Mouse (Mus musculus): ENCODE data around the gene Msi2. TPM values are rescaled to one million over a fixed set of nuclear protein-coding genes. Genes with fewer than 3 reads are reported as not detected.

The Msi2 gene
- polyA plus RNA-seq, 1 experiment from 2014 or later: 29.1 TPM

DNA sequence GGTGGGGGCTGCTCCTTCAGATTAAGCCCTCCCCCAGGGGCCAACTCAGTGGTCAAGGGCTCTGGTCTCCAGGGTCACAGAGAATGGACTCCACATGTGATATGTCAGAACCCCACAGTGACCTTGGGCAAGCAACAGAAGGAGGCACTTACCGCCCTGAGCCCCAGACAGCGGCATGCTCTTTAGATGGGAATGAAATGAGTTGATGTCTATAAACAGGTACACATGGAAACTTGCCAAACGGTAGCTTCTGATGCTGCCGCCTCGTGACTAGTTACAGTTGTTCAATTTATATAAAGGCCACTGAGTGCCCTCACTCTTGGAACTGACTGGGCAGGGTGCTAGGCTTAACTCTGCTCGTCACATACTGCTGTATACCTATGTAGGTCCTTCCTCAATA, 215.7 kb downstream of the Msi2 start:
- H3K9me3 ChIP-seq (replicated peaks): no peaks in the 10 kb centered on the region
- H3K9ac ChIP-seq: no peak overlapping the region
- H3K36me3 ChIP-seq: 0 out of 2 replicates have a peak, but pooled peaks cover under 1% of the 10 kb centered on the region
- ATAC-seq (replicated peaks; ENCODE audit: low FRiP score): no peak
- no peak overlapping the region for H3K4me3 ChIP-seq (replicated peaks)
- peaks cover 35% of the 10 kb centered on the region for H3K4me1 ChIP-seq
- H3K4me2 ChIP-seq: no peak overlapping the region
- H3K27ac ChIP-seq: no peak overlapping the region; the same call in 1 of the 2 replicates
- 84% methylated on average over 6 of the region's 6 CpGs for WGBS
- no peaks in the 10 kb centered on the region for H3K27me3 ChIP-seq

DNA sequence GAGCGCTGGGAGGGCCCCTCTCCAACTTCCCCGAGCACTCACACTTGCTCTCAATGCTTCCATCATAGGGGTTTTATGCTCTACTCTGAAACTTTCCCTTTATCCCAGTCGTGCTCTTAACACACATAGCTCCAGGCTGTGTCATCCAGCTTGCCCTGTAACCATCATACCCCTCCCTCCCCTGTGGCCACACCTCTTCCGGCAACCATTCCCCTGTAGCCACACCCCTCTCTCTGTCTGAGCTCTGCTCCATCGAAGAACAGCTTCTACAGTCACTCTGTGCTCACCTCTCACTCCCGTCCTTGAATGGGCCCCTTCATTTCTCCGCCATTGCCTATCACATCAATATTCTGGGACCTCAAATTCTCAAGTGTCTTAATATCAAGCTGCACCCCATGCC, 219.8 kb downstream of the Msi2 start:
- H3K27ac ChIP-seq: peak overlapping the region; percentile 45
- H3K27me3 ChIP-seq: no peaks in the 10 kb centered on the region
- H3K9me3 ChIP-seq (replicated peaks): no peaks in the 10 kb centered on the region
- peaks cover 39% of the 10 kb centered on the region for H3K4me1 ChIP-seq
- H3K4me2 ChIP-seq: no peak overlapping the region
- 48% methylated on average over 7 of the region's 7 CpGs for WGBS
- no peak overlapping the region for H3K4me3 ChIP-seq (replicated peaks)
- peaks cover 6% of the 10 kb centered on the region; the same call in 1 of the 2 replicates for H3K36me3 ChIP-seq
- no peak overlapping the region for H3K9ac ChIP-seq
- peak; percentile 79 for ATAC-seq (replicated peaks; ENCODE audit: low FRiP score)

DNA sequence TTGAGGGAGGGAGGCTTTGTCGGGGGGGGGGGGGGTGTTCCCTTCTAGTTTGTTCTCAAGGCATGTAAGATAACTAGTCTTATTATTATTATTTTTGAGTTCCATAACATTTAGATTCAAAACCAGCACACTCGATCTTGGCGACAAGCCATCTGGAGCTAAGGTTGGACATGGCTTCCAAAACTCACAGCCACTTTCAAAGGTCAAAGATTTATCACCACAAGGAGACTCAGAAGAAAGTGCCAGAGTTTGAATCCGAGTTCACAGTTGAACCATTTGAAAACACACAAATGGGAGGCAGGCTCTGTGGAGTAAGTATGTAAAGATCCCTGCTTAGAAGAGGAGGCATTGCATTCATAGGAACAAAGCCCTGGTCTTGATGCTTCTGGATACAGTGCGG, 221.9 kb downstream of the Msi2 start:
- peaks cover 36% of the 10 kb centered on the region for H3K4me1 ChIP-seq
- no peak overlapping the region for H3K9ac ChIP-seq
- H3K27me3 ChIP-seq: no peaks in the 10 kb centered on the region
- H3K4me2 ChIP-seq: no peak overlapping the region
- H3K4me3 ChIP-seq (replicated peaks): no peak overlapping the region
- WGBS: 74% methylated on average over 5 of the region's 5 CpGs
- peaks cover 6% of the 10 kb centered on the region; the same call in 1 of the 2 replicates for H3K36me3 ChIP-seq
- ATAC-seq (replicated peaks; ENCODE audit: low FRiP score): no peak
- H3K27ac ChIP-seq: no peak overlapping the region
- H3K9me3 ChIP-seq (replicated peaks): no peaks in the 10 kb centered on the region

DNA sequence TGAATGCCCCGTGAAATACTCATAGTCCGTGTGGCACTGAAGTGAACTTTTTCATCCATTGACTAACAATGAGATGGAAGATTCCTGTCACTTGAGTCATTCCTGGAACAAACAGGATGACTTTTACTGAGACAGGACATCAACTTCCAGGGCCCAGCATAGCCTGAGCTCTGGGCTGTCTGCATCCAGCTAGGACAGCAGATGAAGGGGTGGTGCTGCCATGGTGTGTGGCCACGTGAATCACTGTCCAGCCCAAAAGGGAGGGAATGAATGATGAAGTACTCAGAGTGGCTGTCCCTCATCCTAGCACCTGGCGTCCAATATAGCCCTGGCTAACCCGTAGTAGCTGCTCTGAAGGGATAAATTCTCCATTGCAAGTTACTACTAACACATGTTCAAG, 222.6 kb downstream of the Msi2 start:
- Histone ChIP-seq H3K36me3 (peaks cover 6% of the 10 kb centered on the region; the same call in 1 of the 2 replicates), H3K4me3 (replicated peaks) (no peak overlapping the region), H3K4me1 (peaks cover 36% of the 10 kb centered on the region), H3K27ac (no peak overlapping the region), H3K9ac (no peak overlapping the region), H3K4me2 (no peak overlapping the region), H3K27me3 (no peaks in the 10 kb centered on the region), H3K9me3 (replicated peaks) (no peaks in the 10 kb centered on the region)
- WGBS: 80% methylated on average over 5 of the region's 5 CpGs
- no peak for ATAC-seq (replicated peaks; ENCODE audit: low FRiP score)

DNA sequence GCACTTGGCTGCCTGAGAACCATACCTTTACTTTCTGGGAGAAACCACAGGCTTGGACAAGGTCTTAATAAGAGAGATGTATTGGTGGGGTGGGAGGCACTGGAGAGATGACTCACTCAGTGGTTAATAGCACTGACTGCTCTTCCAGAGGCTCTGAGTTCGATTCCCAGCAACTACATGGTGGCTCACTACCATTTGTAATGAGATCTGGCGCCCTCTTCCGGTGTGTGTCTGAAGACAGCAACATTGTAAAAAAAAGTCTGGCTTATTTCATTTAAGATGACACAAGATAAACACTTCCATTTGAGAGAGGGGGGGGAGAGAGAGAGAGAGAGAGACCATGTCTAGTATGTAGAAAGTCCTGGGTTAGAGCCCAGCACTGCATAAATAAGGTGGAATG, 223.3 kb downstream of the Msi2 start:
- Histone ChIP-seq H3K4me1 (peaks cover 39% of the 10 kb centered on the region), H3K4me3 (replicated peaks) (no peak overlapping the region), H3K9me3 (replicated peaks) (no peaks in the 10 kb centered on the region), H3K36me3 (peaks cover 6% of the 10 kb centered on the region; the same call in 1 of the 2 replicates), H3K27ac (no peak overlapping the region), H3K9ac (no peak overlapping the region), H3K27me3 (no peaks in the 10 kb centered on the region), H3K4me2 (no peak overlapping the region)
- 86% methylated on average over 3 of the region's 3 CpGs for WGBS
- no peak for ATAC-seq (replicated peaks; ENCODE audit: low FRiP score)

DNA sequence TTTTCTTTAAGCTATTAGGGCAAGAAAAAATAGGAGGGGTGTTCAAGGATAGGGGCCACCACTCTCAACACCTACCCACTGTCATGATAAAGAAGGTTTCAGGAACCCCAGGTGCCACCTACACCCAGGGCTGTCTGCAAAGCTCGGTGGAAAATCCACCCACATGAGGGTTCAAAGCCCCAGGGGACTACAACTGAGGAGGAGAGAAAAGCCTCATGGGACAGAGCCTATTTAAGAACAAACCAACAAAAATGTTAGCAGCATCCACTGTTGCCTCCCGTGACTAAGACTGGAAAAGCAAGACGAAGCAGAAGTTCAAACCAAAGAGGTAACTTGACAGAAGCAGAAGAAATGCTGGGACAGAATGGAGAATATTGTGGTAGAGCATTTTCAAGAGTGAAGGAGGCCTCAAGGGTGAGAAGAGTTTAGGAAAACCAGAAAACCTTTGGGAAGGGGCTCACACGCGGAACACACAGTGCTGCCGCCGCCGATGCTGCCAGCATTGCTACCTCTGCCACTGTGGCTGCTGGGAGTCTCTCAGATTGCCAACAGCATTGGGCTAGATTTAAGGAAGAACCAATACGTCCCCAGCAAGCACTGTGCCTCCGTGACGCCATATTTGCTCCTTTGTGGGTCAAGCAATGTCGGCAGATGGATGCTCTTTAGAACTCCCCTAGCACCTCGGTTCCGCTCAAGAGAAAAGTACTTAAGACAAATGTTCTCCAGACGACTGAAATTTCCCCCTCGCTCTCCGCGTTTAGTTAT, 224.3 kb downstream of the Msi2 start:
- ATAC-seq (replicated peaks; ENCODE audit: low FRiP score): no peak
- Histone ChIP-seq H3K4me1 (peaks cover 48% of the 10 kb centered on the region), H3K27ac (no peak overlapping the region), H3K27me3 (no peaks in the 10 kb centered on the region), H3K4me3 (replicated peaks) (no peak overlapping the region), H3K4me2 (no peak overlapping the region), H3K36me3 (peaks cover 6% of the 10 kb centered on the region; the same call in 1 of the 2 replicates), H3K9me3 (replicated peaks) (no peaks in the 10 kb centered on the region), H3K9ac (no peak overlapping the region)
- 85% methylated on average over 18 of the region's 18 CpGs for WGBS

DNA sequence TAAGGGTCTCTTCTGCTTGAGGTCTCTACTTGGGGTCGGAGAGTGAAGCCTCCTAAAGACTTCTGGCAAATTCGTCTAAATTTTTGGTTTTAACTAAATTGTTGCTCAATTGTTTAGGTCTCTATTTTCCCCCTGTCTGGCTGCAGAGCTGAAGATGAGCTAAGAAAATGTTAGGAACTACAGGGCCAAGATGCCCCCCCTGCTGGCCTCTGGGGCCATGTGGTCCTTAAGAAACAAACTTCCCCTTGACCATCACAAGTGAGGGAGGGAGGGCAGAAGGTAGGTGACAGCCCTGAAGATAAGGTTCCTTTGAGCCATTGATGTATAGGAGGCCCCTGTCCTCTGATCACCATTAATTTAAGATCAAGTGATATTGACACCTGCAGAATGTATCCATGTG, 225.7 kb downstream of the Msi2 start:
- no peak for ATAC-seq (replicated peaks; ENCODE audit: low FRiP score)
- Histone ChIP-seq H3K27me3 (no peaks in the 10 kb centered on the region), H3K9me3 (replicated peaks) (no peaks in the 10 kb centered on the region), H3K9ac (no peak overlapping the region), H3K36me3 (peaks cover 11% of the 10 kb centered on the region; the same call in 1 of the 2 replicates), H3K27ac (no peak overlapping the region), H3K4me3 (replicated peaks) (no peak overlapping the region), H3K4me2 (no peak overlapping the region), H3K4me1 (peaks cover 40% of the 10 kb centered on the region)
- 84% methylated on average over 2 of the region's 2 CpGs for WGBS

DNA sequence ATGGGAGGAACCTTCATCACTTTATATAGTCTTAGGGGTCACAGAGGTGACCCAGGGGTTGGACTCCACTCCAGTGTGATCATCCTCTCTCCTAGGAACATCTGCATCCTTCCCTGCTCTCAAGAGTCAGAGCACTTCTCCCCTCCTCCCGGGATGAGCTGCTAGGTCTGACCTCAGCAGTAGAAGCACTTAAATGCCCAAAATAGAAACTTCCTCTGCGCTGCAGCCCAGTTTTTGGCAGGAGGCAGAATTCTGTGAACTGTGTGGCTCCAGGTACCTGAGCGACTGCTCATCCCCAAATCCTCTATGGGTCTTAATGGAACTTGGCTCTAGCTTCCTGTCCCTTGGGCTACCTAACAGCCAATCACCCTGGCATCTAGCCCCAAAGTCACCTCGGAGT, 228.3 kb downstream of the Msi2 start:
- no peaks in the 10 kb centered on the region for H3K27me3 ChIP-seq
- no peak overlapping the region for H3K9ac ChIP-seq
- H3K4me1 ChIP-seq: peaks cover 40% of the 10 kb centered on the region
- ATAC-seq (replicated peaks; ENCODE audit: low FRiP score): no peak
- peaks cover 11% of the 10 kb centered on the region; the same call in 1 of the 2 replicates for H3K36me3 ChIP-seq
- H3K9me3 ChIP-seq (replicated peaks): no peaks in the 10 kb centered on the region
- WGBS: 68% methylated on average over 4 of the region's 4 CpGs
- H3K4me3 ChIP-seq (replicated peaks): no peak overlapping the region
- peak overlapping the region; percentile 52 for H3K27ac ChIP-seq
- no peak overlapping the region for H3K4me2 ChIP-seq

DNA sequence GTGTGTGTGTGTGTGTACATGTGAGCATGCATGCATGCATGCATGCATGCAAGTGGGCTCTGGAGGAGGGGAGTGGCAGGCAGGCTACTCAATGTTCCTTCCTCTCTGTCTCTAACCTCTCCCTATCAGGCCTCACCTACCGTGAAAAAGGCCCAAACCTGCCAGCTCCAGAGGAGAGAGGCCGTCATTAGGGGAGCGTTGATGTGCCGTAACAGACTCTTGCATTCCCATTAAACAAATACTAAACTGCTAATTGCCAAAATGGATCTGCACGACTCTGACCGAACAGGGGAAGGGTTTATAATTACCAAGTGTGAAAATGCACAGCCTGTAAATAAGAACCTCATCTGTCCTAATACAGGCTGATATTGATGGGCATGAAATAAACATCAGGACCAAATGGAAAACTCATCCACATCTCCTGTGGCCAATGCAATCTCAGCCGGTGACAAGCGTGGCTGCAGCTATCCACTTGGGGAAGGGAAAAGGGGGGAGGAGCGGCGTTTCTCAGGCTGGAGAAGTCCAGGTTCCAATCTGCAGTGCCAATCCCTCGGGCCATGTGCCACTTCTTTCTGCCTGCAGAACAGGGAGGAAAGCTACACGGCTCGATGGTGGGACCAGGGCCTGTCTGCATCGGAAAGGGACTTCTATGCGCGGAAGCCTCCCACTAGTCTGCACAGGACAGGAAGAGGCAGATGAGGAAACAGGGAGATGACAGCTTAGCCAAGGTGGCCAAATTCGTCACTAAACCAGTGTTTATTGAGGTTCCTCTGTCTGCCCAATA, 229.2 kb downstream of the Msi2 start:
- peaks cover 7% of the 10 kb centered on the region; the same call in 1 of the 2 replicates for H3K36me3 ChIP-seq
- H3K27ac ChIP-seq: peak overlapping the region; percentile 52
- no peak for ATAC-seq (replicated peaks; ENCODE audit: low FRiP score)
- H3K4me3 ChIP-seq (replicated peaks): no peak overlapping the region
- H3K4me1 ChIP-seq: peaks cover 39% of the 10 kb centered on the region
- H3K9ac ChIP-seq: no peak overlapping the region
- WGBS: 71% methylated on average over 17 of the region's 17 CpGs
- no peaks in the 10 kb centered on the region for H3K9me3 ChIP-seq (replicated peaks)
- no peaks in the 10 kb centered on the region for H3K27me3 ChIP-seq
- H3K4me2 ChIP-seq: no peak overlapping the region

DNA sequence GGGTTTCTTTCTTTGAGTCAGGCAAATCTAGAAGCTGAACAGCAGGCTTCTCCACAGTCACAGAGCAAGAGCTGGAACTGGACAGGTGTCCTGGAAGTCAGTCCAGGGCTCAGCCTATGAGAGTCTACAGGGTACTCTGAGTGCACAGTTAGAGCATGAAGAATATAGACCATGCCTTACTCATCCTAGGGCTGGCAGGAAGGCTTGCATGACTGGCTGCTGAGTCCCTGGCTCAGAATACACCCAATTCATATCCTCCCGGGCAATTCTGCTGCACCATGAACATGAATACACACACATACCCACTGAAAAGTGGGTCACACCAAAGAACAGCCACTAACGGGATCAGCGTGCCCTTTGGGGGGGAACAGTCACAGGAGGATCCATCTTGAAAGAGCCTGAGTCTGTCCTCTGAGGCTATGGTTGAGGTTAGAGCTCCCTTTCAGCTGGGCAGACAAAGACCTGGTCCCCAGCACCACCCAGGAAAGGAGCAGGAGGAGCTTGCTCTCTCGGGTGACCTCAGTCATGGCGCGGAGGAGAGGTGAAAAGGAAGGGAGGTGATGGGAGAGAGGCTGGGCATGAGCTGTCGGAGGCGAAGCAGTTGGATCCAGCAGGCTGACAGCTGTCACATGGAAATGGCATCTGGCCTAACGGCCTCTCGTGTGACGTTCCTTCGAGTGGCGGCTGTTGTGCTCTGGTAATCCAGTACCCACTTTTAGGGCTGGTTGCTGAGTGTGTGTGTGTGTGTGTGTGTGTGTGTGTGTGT, 230.0 kb downstream of the Msi2 start:
- Histone ChIP-seq H3K9me3 (replicated peaks) (no peaks in the 10 kb centered on the region), H3K9ac (no peak overlapping the region), H3K4me3 (replicated peaks) (no peak overlapping the region), H3K4me1 (peaks cover 41% of the 10 kb centered on the region), H3K36me3 (0 out of 2 replicates have a peak, but pooled peaks cover 5% of the 10 kb centered on the region), H3K27ac (peak overlapping the region; percentile 52; the same call in 1 of the 2 replicates), H3K4me2 (no peak overlapping the region), H3K27me3 (no peaks in the 10 kb centered on the region)
- 80% methylated on average over 13 of the region's 13 CpGs for WGBS
- no peak for ATAC-seq (replicated peaks; ENCODE audit: low FRiP score)

DNA sequence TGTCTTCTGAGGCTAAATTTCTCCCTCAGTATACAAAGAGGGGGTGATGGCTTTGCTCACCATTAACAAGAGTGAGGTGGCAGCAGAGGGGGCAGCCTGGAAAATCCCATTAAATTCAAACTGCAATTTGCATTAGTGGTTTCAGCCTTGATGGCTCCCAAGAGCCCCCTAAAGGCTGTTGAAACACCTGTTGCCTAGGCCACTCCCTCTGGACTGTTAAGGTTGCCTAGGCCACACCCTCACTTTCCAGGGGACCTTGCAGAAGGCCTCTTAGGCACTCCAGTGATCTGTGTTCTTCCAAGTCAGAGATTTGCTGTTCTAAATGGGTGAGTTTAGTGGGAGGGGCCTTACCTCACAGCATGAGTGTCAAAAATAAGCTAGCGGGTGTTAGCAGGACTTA, 232.3 kb downstream of the Msi2 start:
- H3K4me1 ChIP-seq: peaks cover 63% of the 10 kb centered on the region
- H3K9ac ChIP-seq: no peak overlapping the region
- peak; percentile 71 for ATAC-seq (replicated peaks; ENCODE audit: low FRiP score)
- H3K4me2 ChIP-seq: no peak overlapping the region
- H3K9me3 ChIP-seq (replicated peaks): no peaks in the 10 kb centered on the region
- no peaks in the 10 kb centered on the region for H3K27me3 ChIP-seq
- peak overlapping the region; percentile 77 for H3K27ac ChIP-seq
- 0 out of 2 replicates have a peak, but pooled peaks cover 5% of the 10 kb centered on the region for H3K36me3 ChIP-seq
- no peak overlapping the region for H3K4me3 ChIP-seq (replicated peaks)
- 74% methylated on average over 1 of the region's 1 CpGs for WGBS

Data from kidney, embryonic 15.5 days (tissue).